Mouse (Mus musculus) lung, postnatal 0 days (tissue): ENCODE measurements around the gene Tbr1.

Source experiments
- CTCF ChIP-seq: IDR thresholded peaks from 2 replicates; pipeline ENCODE4 v1.5.1; 2016; ENCODE audit warnings: antibody characterized with exemption, mild to moderate bottlenecking
- EP300 ChIP-seq: IDR thresholded peaks from 2 replicates; pipeline ENCODE4 v1.6.1; 2016; ENCODE audit warnings: antibody characterized with exemption, mild to moderate bottlenecking, control low read depth

DNA sequence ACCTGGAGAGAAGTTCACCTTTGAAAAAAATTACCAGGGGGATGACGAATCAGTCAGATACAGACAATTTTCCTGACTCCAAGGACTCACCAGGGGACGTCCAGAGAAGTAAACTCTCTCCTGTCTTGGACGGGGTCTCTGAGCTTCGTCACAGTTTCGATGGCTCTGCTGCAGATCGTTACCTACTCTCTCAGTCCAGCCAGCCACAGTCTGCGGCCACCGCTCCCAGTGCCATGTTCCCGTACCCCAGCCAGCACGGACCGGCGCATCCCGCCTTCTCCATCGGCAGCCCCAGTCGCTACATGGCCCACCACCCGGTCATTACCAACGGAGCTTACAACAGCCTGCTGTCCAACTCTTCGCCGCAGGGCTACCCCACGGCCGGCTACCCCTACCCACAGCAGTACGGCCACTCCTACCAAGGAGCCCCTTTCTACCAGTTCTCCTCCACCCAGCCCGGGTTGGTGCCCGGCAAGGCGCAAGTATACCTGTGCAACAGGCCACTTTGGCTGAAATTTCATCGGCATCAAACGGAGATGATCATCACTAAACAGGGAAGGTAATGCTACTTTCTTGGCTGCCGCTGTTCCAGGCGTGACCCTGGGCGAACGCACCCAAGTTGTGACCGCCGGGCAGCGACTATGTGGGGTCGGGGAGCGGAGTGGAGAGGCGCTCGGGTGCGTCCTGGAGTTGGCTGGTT lies 2.3 kb downstream of the Tbr1 start:
- no peak for TF ChIP-seq CTCF
- no peak for TF ChIP-seq EP300
